Mouse (Mus musculus): ENCODE measurements at regions not wholly inside any gene's neighbourhood (a gene's known extent, or its start where the extent isn't known, plus 50 kb on each side); places are given as distances from the start of the nearest gene placed in this dataset.
"Not testable (repeated sequence)": the region's sequence is repeated elsewhere in the genome, so short reads cannot be mapped to it uniquely, and the experiment has no call there.

- DNase-seq: peak in 1 of 2 experiments; percentile 14
Measured at GRCm38 (mm10) chr8:20812164-20812872, 80.2 kb upstream of the Defb33 start.

DNA sequence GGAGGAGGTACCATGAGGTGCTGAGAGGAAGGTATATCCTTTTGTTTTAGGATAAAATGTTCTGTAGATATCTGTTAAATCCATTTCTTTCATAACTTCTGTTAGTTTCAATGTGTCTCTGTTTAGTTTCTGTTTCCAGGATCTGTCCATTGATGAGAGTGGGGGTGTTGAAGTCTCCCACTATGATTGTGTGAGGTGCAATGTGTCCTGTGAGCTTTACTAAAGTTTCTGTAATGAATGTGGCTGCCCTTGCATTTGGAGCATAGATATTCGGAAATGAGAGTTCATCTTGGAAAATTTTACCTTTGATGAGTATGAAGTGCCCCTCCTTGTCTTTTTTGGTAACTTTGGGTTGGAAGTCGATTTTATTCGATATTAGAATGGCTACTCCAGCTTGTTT lies 79.0 kb upstream of the Defb33 start:
- DNase-seq: peak; percentile 2 to 3

- DNase-seq: peak; percentile 11 to 40
Measured at GRCm38 (mm10) chr8:20822434-20822833, 70.0 kb upstream of the Defb33 start.

- peak; percentile 3 to 6 for DNase-seq
Measured at GRCm38 (mm10) chr8:20823219-20823618, 69.2 kb upstream of the Defb33 start.

- DNase-seq: not testable (repeated sequence)
Measured at GRCm38 (mm10) chr8:20839481-20839880, 53.0 kb upstream of the Defb33 start.

Measured in cerebellum, postnatal 25 days (tissue).